Mouse (Mus musculus): Measurements from ENCODE around the gene Rtel1.

GRCm38 (mm10) chr2:181386663-181387210 is 67.2 kb downstream of the Rtel1 start:
- TF ChIP-seq EP300 (optimal IDR thresholded peaks at IDR 0.05) (no peak), CTCF (IDR thresholded peaks at IDR 0.05; ENCODE audit: low read depth) (no peak)

All from stomach, postnatal 0 days (tissue).